Mouse (Mus musculus): ENCODE data around the gene Nedd4. TPM values are rescaled to one million over a fixed set of nuclear protein-coding genes. Genes with fewer than 3 reads are reported as not detected.

Gene Nedd4
- polyA plus RNA-seq, 1 experiment, result 206 TPM

DNA sequence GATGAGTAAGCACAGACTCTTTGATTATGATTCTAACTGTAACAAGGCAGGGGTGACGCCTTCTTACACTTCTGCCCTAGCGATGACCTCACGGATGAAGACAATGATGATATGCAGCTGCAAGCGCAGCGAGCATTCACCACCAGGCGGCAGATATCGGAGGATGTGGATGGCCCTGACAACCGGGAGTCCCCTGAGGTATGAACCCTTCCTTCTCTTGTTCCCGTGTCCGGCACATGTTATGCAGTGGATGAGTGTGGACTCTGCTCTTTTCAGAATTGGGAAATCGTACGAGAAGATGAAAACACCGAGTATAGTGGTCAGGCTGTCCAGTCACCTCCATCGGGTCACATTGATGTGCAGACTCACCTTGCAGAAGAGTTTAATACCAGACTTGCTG lies 59.1 kb downstream of the Nedd4 start:
- no peak for DNase-seq (ENCODE audit: low read depth)

DNA sequence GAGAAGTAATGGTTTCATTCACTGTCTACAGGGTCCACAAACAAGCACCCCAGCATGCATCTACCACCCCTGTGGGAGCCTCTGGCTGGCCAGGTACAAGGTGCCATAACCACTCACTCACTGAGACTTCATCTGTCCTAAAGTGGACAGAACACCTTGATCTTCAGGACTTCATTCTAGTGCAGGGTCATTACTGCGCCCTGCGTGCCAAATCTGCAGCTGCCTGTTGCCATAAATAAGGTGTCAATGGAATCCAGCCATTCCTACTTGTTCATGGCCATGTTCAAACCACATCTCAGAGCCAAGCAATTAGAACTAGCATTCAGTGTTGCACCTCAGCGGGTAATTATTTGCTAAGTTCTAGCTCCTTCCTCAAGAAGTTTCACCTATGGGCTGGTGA lies 60.5 kb downstream of the Nedd4 start:
- no peak for DNase-seq (ENCODE audit: low read depth)

DNA sequence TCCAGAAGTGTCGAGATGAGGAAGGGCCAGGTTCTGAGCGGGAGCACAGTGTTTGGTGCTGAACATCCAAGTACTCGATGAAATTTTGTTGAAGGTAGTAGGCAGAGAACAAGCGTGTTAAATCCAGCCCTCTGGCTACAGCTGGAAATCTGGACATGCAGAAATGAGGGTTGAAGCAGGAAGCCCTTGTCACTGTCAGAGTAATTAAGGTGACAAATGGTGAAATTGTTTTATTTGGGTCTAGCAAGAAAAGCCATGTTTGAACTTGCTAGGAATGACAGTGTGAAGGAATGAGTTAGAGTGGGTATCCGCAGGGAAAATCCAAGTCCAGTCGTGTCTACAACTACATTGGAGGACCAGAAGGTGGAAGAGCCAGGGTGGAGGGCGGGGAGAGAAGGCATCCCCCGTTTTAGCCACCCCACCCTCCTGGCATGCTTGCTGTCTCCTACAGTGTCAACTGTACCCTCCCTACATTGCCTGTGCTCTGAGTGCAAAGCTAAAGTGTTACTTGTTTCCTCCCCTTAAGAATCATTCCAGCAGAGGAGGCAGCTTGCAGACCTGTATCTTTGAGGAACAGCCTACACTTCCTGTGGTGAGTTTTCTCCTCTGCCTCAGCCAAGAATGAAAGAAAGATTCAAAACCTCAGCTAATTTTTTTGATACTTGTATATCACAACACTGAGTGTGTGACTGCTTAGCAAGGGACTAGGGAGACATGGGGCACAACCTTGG lies 62.5 kb downstream of the Nedd4 start:
- peak; percentile 84 for DNase-seq (ENCODE audit: low read depth)

DNA sequence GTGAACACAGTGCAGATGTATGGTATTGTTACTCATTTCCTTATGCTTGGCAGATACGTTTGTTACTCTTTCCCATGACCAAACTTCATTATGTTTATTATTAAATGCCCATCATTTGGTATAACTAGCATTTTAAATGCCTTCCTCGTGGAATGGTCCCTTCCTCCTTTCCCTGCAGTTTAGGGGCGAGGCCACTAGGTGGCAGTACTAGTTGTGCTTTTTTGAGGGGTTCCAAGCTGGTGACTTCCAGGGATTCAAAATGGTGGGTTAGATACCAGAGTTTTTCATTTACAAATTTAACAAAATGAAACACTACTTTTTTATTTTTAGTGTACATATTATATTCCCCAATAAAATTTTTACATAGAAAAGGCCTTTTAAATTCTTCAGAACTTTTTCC lies 71.8 kb downstream of the Nedd4 start:
- no peak for DNase-seq (ENCODE audit: low read depth)

DNA sequence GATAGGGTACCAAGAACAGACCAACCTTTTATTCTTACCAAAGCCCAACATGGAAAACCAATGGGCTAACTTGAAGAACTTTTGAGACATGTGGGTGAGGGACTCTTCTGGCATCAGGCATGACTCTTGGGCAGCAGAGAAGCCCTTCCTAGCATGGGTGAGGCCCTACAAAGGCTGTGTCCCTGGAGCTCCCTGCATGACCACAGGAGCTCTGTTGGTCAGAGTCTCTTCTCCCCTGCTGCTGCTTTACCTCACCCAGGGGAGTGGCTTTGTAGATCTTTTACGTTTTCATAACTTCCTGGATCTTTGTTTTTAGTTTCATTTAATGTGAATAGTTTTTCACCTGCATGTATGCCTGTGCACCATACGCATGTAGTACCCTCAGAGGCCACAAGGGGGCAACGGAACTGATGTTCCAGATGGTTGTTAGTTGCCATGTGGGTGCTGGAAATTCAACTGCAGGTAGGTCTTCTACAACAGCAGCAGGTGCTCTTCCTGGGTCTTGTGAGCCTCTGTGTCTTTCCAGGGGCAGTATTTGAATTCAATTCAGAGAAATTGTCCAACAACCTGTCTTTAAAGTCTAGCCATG lies 73.8 kb downstream of the Nedd4 start:
- no peak for DNase-seq (ENCODE audit: low read depth)

DNA sequence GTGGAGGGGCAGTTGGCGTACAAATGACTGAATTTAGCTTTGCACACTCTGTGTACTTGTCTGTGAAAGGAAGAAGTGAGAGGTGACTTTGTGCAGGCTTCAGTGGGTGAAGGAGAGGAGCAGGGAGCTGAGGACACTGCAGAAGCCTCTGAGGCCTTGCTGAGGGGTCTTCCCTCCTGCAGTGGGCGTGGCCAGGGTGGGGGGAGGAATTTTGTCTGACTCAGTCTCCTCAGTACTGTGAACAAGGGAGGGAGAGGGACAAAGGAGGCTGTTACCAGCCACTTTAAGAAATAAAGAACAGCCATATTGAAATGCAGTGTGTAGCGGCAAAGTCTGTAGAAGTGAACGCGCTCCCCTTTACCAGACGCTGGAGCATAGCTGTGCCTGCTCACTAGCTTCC lies 79.1 kb downstream of the Nedd4 start:
- DNase-seq (ENCODE audit: low read depth), result no peak

DNA sequence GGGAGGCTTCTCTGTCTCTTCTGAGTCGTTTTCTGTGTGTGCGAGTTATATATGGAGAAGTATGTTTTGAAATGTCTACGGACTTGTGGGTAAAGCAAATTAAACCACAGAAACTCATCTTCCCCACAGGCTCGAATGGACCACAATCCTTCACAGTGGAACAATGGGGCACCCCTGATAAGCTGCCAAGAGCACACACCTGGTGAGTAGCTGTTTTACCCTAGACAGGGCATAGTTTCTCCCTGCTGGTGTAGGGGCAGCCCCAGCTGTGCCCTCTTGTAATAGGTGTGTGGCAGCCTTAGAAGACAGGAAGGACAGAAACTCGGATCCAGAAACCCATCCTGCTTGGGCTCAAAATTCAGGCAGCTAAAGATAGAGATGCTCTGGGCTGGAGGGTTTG lies 84.1 kb downstream of the Nedd4 start:
- no peak for DNase-seq (ENCODE audit: low read depth)

DNA sequence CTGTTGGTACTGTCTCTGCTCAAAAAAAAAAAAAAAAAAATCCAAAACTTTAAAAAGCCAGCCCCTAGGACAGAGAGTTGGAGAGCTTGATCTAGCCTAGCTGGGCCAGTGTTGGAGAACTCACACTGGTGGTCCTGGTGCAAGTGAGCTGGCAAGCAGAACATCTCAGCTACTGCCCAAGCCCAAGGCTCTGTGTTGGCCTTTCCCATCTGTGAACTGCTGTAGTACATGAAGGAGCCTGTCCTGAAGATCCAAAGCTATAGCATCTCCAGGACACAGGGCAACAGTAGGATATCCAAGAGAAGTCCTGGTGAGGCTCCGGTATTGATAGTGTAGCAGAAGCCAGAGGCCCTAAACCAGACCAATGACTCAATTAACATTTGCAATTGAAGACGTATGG lies 88.1 kb downstream of the Nedd4 start:
- no peak for DNase-seq (ENCODE audit: low read depth)

DNA sequence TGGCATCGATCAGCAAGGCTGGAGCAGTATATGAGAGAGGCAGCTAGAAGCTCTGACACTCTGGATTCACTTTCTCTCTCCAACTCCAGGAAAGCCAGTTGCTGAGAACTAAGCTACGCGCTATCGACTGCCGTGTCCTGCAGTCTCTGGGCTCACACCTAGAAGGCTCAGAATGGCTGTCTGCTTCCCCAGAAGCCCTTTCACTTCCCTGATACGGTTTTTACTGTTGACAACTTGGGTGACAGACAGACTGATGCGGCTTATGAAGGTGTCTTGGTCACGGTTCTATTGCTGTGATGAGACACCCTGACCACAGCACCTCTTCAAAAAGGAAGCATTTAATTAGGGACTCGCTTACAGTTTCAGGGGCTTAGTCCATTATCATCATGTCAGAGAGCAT lies 90.5 kb downstream of the Nedd4 start:
- no peak for DNase-seq (ENCODE audit: low read depth)

DNA sequence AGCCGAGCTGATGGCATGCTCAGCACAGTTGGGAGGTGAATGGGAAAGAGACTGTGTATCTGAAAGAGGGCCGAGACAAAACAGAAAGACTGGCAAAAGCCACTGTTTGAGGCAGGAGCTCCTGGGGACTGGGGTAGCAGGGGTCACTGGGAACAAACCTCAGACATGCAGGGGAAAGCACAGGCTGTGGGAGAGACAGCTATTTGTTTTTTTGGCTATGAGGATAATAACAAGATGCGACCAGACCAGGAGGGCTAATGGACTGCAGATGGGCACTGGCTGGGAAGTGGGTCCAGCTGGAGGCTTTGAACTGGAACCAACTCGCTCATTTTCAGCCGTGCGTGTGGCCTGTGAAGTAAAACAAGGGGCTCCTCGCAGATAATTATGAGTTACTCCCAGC lies 91.6 kb downstream of the Nedd4 start:
- DNase-seq (ENCODE audit: low read depth), result no peak

DNA sequence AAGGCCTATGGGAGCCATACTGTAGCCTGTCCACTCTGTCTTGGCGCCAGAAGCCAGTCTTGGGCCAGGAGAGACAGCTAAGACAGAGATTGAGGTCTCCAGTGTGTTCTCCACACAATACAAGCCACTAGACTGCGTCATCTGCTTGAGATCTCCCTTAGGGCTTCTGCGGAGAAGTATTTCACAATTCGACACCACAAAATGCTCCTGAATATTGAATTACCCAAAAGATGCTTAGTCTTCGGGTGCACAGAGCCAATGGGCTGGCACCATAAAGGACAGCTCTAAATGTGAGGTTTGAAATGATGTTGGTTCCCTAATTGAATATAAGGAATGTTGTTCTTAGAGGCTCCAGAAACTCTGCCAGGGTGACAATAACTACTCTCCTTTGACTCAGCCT lies 95.0 kb downstream of the Nedd4 start:
- no peak for DNase-seq (ENCODE audit: low read depth)

DNA sequence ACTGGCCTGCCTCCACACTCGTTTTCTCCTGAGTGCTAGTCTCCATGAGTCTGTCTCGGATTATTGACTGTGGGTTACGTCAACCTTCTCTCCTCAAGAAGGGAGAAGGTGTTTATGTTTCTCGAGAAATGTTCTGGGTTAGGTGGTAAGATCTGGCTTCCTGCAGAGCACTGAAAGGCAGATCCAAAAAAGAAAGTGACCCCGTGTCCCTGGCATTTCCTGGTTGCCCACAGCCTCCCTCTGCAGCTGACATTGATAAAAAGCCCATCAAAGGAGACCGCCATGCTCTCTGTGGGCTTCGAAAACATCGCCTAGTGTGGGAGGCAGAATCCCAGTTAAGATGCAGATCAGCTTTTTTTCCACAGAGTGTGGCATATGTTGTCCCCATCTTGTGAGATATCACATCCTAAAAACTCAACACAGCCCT lies 96.6 kb downstream of the Nedd4 start:
- DNase-seq (ENCODE audit: low read depth), result no peak

DNA sequence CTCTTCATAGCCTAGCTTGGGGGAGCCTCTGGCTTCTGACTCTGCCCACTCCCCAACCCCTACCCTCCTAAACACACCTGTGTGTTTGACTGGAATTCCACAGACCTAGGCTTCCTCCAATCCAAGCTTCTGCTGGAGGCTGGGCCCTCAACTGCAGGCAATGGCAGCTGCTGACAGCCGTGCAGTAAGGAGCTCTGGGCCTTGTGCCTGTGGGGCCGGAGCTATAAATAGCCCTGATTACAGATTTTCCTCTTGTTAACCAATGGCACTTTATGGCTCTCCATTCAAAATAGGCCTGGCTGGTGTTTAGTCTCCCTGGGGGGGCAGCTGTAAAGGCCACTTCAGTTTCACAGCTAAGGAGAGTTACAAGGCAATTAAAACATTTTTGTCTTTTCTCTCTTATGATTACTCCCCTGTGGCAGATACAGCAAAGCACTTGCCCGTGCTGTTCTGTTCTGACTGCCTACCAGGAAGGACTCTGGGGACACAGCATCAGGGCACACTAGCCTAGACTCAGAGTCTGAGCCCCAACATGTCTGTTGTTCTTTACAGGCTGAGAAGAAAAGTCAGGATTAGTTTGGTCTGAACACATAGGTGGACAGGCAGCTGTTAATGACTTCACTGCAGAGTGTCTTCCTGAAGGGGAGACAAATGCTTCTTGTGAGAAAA lies 101.0 kb downstream of the Nedd4 start:
- no peak for DNase-seq (ENCODE audit: low read depth)

DNA sequence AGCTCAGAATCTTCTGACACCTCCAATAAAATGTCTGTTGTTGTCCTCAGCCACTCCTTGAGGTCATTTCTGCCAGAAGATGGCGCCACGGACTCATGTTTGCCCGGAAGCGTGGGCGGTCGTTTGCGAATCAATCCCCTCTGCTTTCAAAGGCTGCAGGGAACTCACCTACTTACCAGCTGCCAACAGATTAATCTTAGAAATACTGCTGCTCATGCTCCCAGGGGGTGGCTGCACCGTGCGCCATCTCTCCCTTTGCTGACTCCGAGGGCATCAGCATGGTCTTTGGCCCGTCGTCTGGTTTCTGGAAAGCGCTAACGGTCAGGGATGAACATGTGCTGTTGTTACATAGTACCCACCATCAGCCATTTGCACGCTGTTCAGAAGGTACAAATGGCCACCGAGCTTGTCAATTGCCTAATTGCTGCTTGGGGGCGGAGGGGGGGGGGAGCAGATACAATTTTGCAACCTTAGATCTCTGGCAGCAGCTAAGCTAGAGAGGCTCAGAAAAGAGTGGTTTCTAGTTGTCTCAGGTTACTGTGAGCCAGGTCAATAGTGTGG lies 104.7 kb downstream of the Nedd4 start:
- DNase-seq (ENCODE audit: low read depth), result peak; percentile 17

DNA sequence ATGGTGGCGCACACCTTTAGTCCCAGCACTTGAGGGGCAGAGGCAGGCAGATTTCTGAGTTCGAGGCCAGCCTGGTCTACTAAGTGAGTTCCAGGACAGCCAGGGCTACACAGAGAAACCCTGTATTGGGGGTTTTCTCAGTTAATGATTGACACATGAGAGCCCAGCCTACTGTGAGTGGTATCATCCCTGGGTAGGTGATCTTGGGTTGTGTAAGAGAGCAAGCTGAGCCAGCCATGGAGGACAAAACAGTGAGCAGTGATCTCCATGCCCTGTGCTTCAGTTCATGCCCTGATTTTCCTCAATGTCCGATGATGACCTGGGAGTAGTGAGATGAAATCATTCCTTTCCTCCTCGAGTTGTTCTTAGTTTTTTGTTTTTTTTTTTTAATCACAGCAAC lies 112.9 kb downstream of the Nedd4 start:
- DNase-seq (ENCODE audit: low read depth), result no peak

DNA sequence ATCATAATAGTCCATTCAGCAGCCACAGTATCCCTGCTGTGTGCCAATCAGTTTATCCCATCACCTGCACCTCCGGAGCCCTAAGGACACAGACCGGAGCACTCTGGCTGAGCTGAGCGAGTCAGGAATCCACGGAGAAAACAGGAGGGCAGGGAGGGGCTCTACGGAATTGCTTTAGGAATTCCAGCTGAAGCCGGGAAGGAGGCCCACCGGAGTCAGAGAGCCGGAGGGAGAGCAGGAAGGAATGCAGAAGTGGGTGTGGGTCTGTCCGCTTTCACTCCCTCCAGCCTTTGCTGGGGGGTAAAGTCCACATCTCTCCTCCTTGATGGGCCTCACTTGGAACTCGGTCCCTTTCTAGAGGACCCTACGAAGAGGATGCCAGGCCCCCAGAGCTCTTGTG lies 116.9 kb downstream of the Nedd4 start:
- no peak for DNase-seq (ENCODE audit: low read depth)

DNA sequence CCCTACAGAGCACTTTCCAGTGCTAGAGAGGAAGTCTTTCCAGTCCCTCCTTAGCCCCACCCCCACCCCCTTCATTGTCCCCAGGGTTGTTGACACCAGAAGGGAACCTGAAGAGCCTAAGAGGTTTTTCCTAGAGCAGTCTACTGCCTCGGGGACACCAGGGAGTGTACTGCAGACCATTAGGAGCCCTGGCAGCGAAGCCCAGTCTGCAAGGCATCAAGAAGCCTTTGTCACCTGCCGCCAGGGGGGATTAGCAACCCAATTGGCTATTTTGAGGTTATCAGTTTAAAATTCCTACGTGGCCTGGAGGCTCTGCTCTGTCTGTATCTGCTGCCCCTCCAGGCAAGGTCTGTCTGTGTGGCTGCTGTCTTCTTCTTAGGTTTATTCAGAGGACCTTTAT lies 117.6 kb downstream of the Nedd4 start:
- DNase-seq (ENCODE audit: low read depth), result no peak

DNA sequence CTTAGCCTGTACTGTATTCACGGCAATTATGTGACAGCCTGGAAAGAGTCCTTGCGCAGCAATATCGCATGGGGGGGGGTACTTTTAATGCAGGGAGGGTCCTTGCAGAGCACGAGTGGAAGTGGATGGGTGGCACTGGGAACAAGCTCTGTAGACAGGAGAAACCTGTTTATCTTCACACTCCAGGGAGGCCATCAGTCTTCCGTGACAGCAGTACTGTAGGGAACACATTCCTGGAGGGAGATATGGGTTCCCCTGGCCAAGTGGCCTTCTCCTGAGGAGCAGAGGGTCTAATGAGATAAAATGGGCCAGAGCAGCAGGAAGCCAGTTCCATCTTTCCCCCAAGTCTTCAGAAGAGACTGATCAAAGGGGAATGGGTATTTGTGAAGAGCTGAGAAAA lies 118.5 kb downstream of the Nedd4 start:
- no peak for DNase-seq (ENCODE audit: low read depth)

DNA sequence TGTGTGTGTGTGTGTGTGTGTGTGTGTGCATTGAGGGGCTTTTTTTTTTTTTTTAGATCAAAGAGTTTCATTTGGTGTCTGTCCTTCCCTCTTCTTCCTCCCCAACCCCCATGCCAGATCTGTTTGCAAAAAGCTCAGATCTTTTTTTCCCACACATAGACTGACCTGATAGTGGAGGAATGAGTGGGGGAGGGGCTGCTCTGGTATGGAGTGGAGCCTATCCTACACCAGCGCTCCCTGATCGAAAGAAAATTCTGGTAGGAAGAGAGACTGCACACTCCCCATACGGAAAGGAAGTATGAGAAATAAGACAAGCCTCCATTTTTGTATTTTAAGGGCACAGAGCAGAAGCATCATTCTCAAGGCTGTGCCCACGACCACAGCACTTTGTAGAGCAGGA lies 119.3 kb downstream of the Nedd4 start:
- no peak for DNase-seq (ENCODE audit: low read depth)

DNA sequence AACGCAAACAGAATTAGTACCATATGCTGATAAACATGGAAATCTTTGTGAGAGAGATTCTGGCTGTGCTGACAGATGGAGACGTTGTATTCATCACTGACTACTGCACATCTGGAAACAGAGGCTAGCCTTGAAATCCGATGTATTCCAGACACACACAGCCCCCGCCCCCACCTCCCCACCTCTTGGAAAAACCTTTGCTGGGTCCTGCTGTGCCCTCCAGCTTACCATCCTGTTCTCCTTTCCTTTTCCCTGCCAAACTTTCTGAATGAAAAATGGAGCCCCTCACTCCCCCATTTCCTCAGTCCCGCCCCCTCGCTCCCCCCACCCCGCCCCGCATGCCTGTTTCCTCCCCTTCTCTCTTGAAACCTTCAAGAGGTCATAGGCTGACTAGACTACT lies 120.0 kb downstream of the Nedd4 start:
- no peak for DNase-seq (ENCODE audit: low read depth)

DNA sequence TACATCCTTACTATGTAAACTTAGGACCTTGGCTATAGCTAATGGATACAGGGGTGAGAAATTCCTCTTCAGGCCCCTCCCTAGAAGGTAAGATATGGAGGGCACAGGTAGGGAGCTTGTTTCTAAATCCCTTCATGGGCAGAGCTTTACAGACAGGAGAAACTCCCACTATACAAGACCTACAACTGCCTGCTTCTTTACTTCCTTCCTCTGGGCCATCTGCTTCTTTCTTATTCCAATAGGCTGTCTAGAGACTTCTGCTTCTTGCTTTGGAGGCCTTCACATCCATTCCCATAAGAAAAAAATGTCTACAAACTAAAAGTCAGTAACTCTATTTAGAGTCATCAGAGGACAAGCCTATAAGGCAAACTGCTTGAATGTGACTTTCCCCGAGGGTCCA lies 125.6 kb downstream of the Nedd4 start:
- DNase-seq (ENCODE audit: low read depth), result no peak

DNA sequence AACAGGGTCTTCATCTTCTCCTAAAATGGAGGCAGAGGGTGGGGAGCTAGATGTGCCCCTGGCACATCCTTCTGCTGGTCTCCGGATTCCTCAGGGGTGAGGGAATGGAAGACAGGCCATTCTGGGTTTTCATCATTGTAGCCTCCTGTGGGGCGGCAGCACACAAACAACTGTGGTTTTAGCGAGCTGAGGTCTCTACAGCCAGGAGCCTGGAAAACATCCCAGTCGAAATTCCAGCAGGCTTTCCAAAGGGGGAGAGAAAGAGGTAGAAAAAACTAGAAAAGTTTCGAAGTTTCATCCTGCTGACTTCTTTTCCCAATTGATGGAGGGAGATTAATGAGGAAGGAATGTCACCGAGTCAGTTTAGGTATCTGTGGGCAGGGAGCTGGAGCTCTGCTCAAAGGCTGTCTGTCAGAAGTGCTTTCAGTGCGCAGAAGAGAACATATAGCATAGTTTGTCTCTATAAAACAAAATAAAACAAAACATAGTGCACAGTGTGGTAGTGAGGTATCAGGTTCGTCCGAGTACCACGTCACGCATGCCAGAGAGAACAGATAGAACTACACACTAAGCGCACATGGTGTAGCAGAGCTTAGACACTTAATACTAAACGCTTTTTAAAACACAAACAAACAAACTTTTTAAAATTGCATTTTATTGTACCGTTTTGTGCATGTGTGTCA lies 128.5 kb downstream of the Nedd4 start:
- DNase-seq (ENCODE audit: low read depth), result no peak

DNA sequence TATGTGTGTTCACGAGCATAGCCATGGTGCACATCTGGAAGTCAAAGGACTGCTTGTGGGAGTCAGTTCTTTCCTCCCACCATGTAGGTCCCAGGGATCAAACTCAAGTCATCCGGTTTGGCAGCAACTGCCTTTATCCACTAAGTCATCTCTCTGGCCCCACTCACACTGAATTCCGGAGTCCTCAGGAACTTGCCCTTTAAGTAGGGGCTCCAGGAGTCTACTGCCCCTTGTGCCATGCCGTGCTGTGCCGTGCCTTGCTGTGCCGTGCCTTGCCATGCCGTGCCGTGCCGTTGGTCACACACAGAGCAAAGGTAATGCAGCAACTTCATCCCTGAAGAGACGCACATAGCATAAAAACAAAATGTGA lies 129.1 kb downstream of the Nedd4 start:
- no peak for DNase-seq (ENCODE audit: low read depth)
